Mouse (Mus musculus): ENCODE results near the gene Gprc5b.
A peak's percentile ranks its signal among the peaks of the same experiment; 100 is the strongest.

The Gprc5b gene

DNA sequence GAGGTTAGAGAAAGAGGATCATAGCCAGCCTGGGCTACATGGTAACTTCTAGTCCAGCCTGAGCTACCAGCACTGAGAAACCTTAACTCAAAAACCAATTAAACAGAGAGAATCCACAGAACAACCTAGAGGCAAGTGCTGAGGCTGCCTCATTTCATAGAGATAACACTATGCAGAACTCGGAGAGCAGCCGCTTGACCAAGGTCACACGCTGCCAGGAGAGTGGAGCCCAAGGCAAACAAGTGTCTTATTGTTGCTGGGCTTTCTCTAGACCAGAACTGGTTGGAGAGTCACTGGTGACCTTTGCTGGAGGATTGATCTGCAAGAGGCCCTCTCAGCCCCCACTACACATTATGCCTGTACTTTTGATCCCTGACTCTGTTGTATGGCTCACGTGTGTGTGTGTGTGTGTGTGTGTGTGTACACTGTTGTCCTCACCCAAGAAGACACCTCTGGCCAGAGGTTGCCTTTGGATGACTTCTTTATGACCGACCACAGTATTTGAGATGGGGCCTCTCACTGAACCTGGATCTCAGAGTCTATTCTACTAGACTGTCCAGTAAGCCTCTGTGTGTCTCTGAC, 5.6 kb downstream of the Gprc5b start:
- DNase-seq (ENCODE audit: low spot score) = peak; percentile 59

DNA sequence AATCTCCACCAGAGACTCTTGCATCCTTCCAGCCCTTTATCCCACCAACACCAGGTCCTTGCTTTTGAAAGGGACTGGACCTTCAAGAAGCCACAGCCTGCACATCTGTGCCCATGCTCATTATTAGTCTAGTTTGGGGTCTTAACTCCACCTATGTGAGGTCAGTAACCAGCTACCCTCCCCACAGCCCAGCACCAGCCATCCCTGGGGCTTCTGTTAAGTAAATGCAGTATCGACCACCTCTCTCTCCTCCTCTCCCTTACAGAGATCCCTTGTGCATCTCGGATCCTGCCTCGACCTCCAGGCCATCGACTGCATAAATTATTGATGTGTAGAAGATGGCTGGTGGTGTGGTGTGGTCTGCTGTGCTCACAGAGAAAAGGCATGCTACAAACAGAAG, 8.6 kb downstream of the Gprc5b start:
- no peak for DNase-seq (ENCODE audit: low spot score)

DNA sequence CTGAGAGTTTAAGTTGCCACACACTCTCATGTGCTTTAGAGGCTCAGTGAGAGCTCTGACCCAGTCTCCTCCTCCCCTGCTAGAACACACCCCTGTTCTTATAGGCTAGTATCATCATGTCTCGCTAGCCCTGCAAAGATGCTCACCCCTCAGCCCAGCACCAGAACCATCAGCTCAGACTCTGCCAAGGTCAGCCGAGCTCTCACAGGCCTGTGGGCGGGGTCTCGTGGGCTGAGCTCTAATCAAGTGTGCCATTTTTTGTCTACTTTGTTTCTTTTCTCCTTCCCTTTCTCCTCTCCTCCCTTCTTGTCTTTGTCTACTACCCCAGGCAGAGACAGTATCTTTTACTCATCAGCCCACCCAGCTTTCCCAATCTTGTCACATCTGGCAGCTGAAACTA, 9.2 kb downstream of the Gprc5b start:
- peak; percentile 78 for DNase-seq (ENCODE audit: low spot score)

DNA sequence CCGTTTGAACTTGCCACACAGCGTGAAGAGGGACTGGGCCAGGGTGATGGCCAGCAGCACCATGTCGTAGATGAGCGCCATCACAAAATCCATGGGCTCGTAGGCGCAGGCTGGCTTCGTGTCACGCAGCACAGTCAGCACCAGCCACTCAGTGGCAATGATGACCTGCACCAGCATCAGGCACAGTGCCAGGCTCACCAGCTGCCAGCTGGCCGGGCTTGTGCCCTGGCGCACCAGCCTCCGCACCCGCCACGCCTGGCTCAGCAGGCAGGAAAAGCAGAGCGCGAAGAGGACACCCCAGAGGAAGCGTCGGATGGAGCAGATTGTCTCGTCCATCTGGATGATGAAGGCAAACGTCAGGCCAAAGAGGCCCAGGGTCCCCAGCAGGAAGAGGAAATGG, 11.1 kb downstream of the Gprc5b start:
- peak; percentile 67 for DNase-seq (ENCODE audit: low spot score)

DNA sequence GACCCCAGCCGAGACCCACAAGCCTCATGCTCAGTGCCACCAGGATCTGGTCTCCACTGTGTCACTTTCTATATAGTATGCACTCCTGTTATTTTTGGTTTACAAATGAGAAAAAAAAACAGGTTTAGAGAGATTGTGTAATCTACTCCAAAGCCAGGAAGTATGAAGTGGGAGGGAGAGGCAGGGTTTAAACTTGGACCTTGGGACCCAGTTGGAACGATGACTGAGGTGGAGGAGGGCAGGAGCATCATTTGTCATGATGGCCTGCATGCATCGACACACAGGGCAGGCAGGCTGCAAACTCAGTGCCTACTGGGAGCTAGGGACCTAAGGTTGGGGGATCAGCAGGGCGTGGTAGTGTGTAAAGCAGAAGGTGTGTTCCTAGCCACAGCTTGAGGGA, 12.4 kb downstream of the Gprc5b start:
- DNase-seq (ENCODE audit: low spot score) = no peak

DNA sequence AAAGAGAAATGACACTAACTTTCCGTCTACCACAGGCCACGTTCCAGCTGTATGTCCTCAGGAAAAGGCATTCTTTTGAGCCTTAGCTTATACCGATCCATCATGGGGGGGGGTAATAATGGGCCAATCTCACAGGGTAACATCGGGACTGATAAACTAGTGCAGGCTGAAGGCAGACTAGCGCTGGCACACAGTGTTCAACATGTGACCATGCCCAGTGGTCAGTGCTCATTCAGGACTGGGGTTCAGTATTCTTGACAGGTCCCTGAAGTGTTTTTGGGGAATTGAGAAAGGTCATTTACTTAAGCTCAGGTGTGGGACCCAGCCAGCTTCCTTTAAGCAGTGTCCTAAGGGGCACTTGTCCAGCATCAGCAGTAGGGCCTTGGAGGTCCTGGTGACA, 13.2 kb downstream of the Gprc5b start:
- no peak for DNase-seq (ENCODE audit: low spot score)

DNA sequence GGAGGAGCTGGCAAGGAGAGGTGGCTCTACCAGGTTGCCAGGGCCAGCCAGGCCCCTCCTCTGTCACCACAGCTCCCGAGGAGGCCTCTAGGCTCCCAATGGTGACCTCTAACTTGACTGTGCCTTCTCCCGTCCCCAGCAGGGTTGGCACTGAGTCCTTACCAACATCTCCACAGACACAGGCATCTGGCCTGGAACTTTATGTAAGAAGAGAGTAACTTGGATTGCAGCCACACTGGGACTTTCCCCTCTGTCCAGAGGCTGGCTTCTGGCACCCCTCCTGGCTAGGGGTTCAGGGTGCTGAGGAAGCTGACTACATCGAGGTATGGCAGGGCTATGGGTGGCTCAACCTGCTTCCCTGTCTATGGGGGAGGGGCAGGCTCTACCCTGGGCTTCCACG, 13.7 kb downstream of the Gprc5b start:
- no peak for DNase-seq (ENCODE audit: low spot score)

DNA sequence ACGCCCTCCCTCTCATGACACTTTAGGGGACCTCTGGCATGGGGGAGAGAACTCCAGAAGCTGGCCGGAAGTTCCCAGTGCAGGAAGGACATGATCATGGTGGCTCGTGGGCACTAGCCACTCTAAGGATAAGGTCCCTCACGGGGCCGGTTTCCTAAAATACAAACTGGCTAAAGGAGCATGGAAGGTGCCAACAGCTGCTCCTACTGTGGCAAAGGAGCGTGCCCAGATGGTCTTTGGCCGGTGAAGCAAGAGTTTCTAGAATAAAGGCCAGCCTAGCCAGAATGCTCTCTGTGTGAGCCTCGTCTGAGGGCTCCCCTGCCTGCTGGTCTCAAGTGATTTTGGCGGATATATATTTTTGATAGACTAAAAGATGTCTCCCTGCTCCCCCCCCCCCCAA, 15.3 kb downstream of the Gprc5b start:
- no peak for DNase-seq (ENCODE audit: low spot score)

DNA sequence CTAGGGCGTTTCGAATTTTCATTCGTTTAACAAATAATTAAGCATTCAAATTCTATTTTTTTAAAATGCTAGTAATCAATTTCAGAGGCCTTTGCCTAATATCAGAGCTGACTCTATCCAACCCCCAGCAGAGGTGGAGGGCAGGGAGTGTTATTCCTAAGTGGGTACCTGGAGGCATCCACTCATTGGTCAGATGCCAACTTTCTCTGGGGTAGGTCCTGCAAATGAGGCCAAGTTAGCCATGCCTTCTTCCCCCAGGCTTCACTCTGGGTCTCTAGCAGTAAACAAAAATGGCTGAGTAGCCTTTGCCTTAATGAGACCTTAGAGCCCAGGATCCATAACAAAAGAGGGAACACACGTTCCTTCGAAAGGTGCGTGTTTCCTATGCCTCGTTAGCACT, 15.9 kb downstream of the Gprc5b start:
- no peak for DNase-seq (ENCODE audit: low spot score)

DNA sequence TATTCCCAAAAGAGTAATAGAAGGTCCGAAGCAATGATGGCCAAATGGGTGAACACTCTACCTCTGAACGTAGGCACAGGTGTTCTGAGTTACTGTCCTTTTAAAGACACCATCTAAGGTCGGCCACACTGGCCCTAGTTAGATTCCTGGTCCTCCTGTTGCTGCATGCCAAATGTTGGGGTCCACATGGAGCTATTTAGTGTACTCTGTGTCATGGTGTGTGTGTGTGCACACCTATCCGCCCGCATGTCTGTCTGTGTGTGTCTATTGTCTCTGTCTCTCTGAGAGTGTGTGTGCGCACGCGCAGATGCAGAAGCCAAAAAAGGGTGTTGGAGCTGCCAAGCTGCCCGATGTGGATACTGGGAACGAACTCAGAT, 17.9 kb downstream of the Gprc5b start:
- DNase-seq (ENCODE audit: low spot score) = no peak

DNA sequence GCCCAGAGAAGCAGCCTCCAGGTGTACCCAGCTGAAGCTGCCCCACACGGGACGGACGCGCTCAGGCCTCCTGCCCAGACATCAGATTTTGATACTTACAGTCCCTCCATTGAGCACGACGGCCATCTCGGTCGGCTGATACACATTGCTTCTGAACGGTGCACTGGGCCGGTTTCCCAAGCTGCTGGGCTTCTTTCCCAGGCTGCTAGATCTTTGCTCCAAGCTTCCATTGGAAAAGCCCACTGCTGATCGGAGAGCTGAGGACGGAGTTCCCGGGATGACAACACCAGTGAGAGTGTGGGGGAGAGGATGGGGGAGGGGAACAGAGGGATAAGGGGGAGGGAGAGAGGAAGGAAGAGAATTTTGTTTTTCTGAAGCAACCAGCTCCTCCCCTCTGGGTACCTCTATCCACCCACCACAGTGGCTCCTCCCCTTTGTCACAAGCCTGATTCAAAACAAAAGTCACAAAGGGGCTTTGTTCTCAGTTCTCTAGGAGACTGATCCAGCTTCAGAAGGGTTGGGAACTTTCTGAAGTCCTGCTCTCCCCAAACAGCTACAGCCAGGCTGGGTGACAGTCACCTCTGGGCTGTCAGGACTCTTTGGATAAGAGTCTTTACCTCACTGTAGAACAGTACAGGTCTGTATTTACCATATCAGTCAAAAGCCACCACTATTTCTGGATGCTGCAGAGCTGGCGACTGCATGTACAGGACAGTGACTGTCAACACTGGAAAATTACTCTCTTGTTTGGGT, 18.4 kb downstream of the Gprc5b start:
- DNase-seq (ENCODE audit: low spot score) = no peak

DNA sequence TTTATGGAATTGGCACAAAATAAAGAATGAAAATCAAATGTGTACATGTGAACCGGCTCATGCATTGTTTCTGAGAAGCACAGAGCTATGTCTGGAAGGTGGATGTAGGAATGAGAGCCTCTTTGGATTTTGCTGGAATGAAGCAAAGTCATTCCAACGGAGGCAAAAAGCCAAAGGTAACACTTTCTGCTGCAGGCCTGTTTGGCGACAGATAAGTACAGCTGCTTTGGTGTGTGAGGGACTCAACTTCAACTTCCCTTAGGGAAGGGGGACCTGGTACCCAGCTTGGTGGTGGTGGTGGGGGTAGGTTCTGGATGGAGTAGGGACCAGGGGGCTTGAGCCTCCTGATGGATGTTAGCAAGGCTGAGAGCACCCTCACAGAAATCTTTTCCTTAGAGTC, 19.2 kb downstream of the Gprc5b start:
- DNase-seq (ENCODE audit: low spot score) = no peak

DNA sequence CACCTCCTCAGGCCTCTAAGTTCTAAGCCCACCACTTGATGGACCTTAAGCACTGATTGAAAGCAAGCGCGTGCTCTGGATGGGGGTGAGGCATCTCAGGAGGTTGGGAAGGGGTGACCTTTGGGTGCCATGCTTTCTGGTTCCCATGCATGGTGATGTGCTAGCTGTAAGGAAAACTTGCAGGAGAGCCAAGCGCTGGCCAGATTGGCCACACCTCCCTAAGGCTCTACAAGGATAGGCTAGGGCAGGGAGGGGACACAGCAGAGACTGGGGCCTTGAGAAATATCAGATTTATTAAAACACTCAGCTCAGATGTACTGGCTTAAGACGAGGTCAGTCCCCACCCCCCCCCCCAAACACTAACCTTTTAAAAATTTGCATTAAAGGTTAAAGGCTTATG, 21.6 kb downstream of the Gprc5b start:
- no peak for DNase-seq (ENCODE audit: low spot score)

DNA sequence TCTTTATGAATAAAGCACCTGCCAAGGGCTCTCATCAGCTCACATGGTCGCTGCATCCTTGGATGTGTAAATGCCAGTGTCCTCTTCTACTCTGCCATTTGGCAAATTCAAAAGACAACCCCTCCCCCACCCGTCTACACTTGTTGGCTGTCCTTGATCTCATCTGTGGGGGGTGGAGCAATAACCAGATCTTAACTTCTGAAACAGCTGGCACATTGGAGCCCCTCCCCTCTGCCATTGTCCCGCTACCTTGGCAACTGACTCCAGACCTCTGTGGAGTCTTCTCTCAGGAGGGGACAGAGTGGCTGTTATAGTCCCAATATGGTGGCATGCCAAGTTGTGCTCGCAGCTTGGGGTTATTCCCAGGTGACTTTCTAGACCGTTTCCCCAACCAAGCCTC, 22.7 kb downstream of the Gprc5b start:
- no peak for DNase-seq (ENCODE audit: low spot score)

DNA sequence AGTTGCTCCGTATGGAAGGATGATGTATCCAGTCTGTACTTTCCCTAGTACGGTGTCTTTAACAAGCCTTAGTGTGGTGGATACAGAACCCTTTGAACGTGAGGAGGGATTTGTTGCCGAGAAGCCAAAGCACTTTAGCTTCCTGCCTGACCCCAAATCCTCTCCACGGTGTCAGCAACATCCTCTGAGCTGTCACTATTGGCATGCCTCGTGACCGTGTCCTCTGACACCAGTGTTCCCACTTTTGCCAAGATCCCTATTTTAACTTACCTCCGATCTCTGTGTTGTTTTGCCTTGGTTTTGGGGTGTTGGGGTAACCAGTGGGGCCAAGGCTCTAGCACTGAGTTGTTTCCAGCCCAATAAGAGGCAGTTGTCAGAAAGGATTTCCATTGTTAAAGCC, 23.5 kb downstream of the Gprc5b start:
- no peak for DNase-seq (ENCODE audit: low spot score)

DNA sequence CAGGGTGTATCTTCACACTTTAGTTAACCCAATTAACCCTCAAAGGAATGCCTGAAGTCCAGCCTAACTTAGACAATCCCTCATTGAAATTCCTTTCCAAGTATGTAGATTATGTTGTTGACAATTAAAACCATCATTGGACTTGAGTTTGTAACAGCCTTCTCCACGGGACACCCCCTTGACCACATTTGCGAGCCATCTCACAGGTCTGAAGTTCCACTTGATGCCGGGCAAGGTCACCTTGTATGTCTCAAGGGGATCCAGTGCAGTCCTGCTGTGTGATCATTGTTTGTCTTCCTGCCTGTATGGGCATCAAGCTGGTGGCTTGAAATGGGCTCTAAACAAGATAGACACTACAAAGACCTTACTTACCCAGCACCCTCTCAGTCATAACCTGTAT, 26.1 kb downstream of the Gprc5b start:
- no peak for DNase-seq (ENCODE audit: low spot score)

DNA sequence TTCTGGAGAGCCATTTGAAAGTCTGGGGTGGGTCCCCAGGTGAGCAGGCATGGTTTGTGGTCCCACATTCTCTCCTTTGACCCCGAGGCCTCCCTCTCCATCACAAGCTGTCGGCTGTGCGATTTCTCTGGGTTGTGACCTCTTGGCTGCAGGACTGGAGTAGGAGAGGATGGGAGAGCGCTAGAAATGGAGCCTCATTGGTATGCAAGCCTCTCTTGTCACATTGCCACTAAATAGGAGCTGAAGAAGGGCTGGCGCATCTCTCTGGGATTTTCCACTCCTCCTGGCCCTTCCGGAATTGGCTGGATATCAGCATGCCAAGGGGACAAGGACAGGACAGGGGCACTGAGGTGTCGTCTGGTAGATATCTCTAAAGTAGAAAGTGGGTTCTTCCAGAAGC, 29.8 kb downstream of the Gprc5b start:
- DNase-seq (ENCODE audit: low spot score) = no peak

DNA sequence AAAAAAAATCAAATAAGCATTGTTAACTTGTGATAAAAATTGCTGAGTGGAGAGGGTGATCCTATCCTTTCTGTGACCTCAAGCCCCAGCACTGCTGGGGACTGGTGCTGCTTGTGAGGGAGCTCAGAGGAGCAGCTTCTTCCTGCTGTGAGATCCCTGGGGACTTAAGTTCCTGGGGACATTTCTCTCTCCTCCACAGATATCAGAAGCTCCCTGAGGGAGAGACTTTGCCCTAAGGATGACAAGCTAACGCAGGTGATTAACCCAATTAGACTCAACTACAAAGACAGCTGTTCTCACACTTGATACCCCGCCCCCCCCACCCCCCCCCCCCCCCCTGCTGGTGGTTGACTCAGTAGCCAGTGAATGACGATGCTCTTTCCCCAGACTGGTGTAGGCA, 30.2 kb downstream of the Gprc5b start:
- DNase-seq (ENCODE audit: low spot score) = no peak

DNA sequence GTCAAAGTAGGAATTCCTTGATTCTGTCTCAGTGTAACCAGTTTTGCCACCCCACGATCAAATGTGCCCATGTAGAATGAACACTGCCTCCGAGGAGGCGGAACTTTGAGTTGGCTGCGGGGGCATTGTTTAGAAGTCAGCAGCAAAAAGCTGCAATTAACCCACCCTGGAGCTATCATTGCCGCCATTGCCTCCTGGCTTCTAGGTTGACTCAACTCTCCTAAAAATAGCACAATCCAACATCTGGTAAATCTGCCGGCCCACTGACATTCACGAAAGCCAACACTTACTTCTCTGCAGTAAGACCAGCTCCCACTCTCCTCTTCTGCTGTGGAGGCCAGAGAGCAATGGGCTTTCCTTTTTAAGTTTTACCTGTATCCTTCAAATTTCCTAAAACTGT, 35.8 kb downstream of the Gprc5b start:
- DNase-seq (ENCODE audit: low spot score) = no peak

DNA sequence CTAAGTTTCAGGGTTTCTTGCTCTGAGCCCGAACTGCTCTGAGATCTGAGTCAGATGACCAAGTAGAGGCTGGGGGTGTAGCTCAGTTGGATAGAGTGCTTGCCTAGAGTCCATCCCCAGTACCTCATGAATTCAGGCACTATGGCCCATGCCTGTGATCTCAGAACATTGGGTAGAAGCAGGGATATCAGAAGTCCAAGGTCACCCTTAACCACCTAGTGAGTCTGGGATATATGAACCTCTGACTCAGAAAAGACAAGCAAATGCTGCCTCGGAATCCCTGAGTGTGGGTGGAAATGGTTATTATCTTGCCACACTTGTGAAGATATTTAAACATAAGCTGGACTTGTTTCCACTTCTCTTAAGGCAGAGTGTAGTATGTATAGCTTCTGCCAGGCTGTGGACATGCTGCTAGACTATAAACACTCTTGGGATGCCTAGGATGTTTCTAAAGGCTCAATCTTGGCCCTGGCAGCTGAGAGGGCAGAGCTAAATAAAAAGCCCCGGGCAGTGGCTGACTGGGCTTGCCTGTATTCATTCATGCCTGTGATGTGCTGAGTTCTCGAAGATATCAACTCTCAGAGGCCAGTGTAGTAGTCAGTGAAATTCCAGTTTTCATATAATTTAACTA, 38.3 kb downstream of the Gprc5b start:
- no peak for DNase-seq (ENCODE audit: low spot score)

DNA sequence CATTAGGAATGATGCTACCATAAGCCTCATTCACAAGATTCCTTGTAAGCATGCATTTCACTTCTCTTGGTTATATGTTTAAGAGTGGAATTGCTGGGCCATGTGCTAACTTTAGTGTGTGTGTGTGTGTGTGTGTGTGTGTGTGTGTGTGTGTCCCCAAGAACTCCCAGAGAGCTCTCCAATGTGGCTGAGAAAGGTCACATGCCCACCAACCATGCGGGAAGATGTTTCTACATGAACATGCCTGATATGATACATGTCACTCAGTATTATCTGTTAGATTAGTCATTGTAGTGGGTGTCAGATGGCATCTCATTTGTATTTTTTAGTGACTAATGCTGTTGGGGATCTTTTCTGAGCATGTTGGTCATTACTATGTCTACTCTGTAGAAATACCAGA, 40.0 kb downstream of the Gprc5b start:
- DNase-seq (ENCODE audit: low spot score) = no peak

DNA sequence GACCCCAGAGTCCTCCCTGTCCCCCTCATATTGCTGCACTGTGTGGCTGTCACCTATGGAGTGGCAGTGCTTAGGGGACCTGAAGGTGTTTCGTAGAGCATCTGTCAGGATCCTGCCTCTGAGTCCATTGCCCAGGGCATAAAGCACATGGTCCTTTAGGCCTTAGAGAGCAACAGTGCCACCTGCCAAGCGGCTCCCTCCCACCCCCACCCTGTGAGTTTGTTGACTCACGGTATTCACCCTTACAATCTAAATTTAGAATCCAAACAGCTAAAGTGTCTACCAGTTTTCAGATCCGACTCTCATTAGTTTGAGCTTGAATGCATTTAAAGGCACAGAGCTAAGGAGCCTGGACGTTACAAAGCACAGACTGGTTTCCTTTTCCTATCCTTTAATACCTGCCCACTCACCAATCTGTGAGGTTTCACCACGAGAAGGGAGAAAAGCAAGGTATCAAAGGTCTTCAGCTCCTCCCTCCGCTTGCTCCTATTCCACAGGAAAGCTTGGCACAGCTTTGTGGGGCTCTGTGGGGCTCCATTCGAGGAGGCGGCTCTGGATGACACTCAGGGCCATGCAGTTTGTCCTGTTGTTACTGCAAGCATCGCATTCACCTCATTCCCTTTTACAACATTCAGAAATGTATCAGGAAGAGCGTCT, 41.3 kb downstream of the Gprc5b start:
- DNase-seq (ENCODE audit: low spot score) = no peak

DNA sequence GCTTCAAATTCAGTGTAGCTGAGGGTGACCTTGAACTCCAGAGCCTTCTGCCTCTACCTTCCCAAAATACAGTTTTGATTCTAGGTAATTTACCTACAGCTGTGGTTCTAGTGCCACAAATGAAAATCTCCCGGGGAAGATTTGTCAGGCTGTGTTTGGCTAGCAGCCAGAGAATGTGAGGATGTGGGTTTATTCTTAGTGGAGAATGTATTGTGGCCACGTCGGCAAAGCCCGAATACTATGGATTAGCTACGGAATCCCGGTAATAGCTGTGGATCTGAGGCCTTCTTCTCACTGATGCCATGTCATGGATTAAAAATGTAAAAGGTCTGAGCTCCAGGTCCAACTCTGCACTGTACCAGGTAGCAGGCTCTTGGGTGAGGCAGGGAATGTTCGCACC, 45.3 kb downstream of the Gprc5b start:
- DNase-seq (ENCODE audit: low spot score) = no peak
